8 mouse cellular contexts compared by ENCODE assay signal in the genomic region with DNA sequence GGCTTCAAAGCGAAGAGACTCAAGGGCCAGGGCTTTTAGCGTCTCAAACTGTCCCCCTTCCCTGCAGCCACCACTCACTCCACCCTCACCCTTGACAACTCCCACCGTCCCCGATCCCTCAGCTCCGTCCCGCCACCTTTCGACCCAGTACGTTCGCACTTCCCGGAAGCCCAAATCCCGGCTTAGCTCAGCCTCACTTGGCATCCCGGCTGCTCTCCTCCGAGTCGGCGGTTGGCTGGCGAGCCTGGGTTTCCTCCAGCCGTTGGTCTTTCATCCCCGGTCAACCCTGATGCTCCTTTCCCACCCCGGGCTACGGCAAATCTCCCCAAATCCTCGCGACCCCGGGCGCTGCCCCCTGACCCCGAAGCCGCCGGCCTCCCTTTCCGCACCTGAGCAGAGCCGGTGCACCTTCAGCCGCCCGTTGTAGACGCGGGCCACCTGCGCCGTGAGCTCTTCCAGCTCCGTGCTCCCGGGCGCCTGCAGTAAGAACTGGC. TPM values are rescaled to one million over a fixed set of nuclear protein-coding genes. Genes with fewer than 3 reads are reported as not detected.
A peak's percentile ranks its signal among the peaks of the same experiment; 100 is the strongest.
DNase-seq lines count a peak whose midpoint lies in the region; ATAC-seq and TF ChIP-seq lines count a peak whose summit lies in the region.

No protein-coding gene starts in this region.

- no peak for TF ChIP-seq CTCF in cerebellum, adult 2 months (IDR thresholded peaks at IDR 0.05; ENCODE audit: borderline replicate concordance, insufficient read depth, low read depth, low read length)
- TF ChIP-seq CTCF in kidney, postnatal 0 days (IDR thresholded peaks at IDR 0.05; ENCODE audit: low read depth), result peak; percentile 12; the same call in 1 of the 2 replicates

- peak overlapping the region; percentile 74 for H3K4me2 ChIP-seq in embryonic facial prominence, embryonic 14.5 days (ENCODE audit: low read depth, low read length)
- peak overlapping the region; percentile 85 for H3K4me2 ChIP-seq in heart, embryonic 12.5 days
- peak overlapping the region; percentile 81 for H3K4me2 ChIP-seq in kidney, postnatal 0 days (ENCODE audit: low read length)
- peak overlapping the region; percentile 69 for H3K4me2 ChIP-seq in lung, embryonic 16.5 days (ENCODE audit: low read depth, low read length)

- peak; percentile 66 for ATAC-seq in embryonic facial prominence, embryonic 14.5 days (ENCODE audit: low read depth)
- ATAC-seq in heart, embryonic 12.5 days (ENCODE audit: insufficient number of reproducible peaks, low FRiP score), result peak; percentile 60
- peak; percentile 34 for ATAC-seq in kidney, postnatal 0 days (replicated peaks; ENCODE audit: low FRiP score, low read depth)
- ATAC-seq in lung, embryonic 16.5 days (ENCODE audit: low read depth), result peak; percentile 56

- H3K36me3 ChIP-seq in embryonic facial prominence, embryonic 14.5 days (ENCODE audit: control insufficient read depth, insufficient read depth, low read length), result no peaks in the 10 kb centered on the region
- peaks cover 30% of the 10 kb centered on the region for H3K36me3 ChIP-seq in heart, embryonic 12.5 days
- H3K36me3 ChIP-seq in kidney, postnatal 0 days (ENCODE audit: insufficient read depth, low read length), result 0 out of 2 replicates have a peak, but pooled peaks cover 7% of the 10 kb centered on the region
- H3K36me3 ChIP-seq in lung, embryonic 16.5 days (ENCODE audit: control insufficient read depth, insufficient read depth, low read length), result peaks cover 6% of the 10 kb centered on the region; the same call in 1 of the 2 replicates

- TF ChIP-seq POLR2A in cerebellum, adult 2 months (IDR thresholded peaks at IDR 0.05; ENCODE audit: borderline replicate concordance, insufficient read depth, low read length), result no peak

- no peaks in the 10 kb centered on the region for H3K9me3 ChIP-seq in embryonic facial prominence, embryonic 14.5 days (ENCODE audit: control insufficient read depth, low read length)
- no peaks in the 10 kb centered on the region for H3K9me3 ChIP-seq in heart, embryonic 12.5 days (replicated peaks)
- no peaks in the 10 kb centered on the region for H3K9me3 ChIP-seq in kidney, postnatal 0 days (replicated peaks; ENCODE audit: low read length)
- no peaks in the 10 kb centered on the region for H3K9me3 ChIP-seq in lung, embryonic 16.5 days (ENCODE audit: control insufficient read depth, low read length)

- no peaks in the 10 kb centered on the region for H3K27me3 ChIP-seq in cerebellum, adult 2 months (ENCODE audit: control insufficient read depth, insufficient read depth, low read length)
- no peaks in the 10 kb centered on the region for H3K27me3 ChIP-seq in embryonic facial prominence, embryonic 14.5 days (replicated peaks; ENCODE audit: control insufficient read depth, insufficient read depth, low read length)
- no peaks in the 10 kb centered on the region for H3K27me3 ChIP-seq in heart, embryonic 12.5 days (replicated peaks)
- no peaks in the 10 kb centered on the region for H3K27me3 ChIP-seq in kidney, postnatal 0 days (ENCODE audit: insufficient read depth, low read length)
- no peaks in the 10 kb centered on the region for H3K27me3 ChIP-seq in lung, embryonic 16.5 days (ENCODE audit: control insufficient read depth, insufficient read depth, low read depth, low read length)

- DNase-seq in cerebellum, adult 2 months, result peak in 1 of 2 experiments; percentile 69
- no peak for DNase-seq in cerebellum, adult 8-10 months
- peak; percentile 75 for DNase-seq in ZHBTc4 (ENCODE audit: low read depth, low spot score)
- peak; percentile 76 for DNase-seq in embryonic facial prominence, embryonic 14.5 days (ENCODE audit: low spot score)
- peak; percentile 80 for DNase-seq in kidney, postnatal 0 days (ENCODE audit: low spot score)
- peak; percentile 44 for DNase-seq in ovary, postnatal 14 days (ENCODE audit: low spot score)

- under 1% methylated on average over 38 of the region's 38 CpGs for WGBS in cerebellum, adult 2 months
- under 1% methylated on average over 30 of the region's 38 CpGs for WGBS in embryonic facial prominence, embryonic 14.5 days
- under 1% methylated on average over 38 of the region's 38 CpGs for WGBS in heart, embryonic 12.5 days
- under 1% methylated on average over 38 of the region's 38 CpGs for WGBS in kidney, postnatal 0 days
- WGBS in lung, embryonic 16.5 days, result 0% methylated on average over 38 of the region's 38 CpGs

- H3K4me3 ChIP-seq in cerebellum, adult 2 months (replicated peaks; ENCODE audit: insufficient read depth, low read depth, low read length), result peak overlapping the region; percentile 63
- peak overlapping the region; percentile 81 for H3K4me3 ChIP-seq in embryonic facial prominence, embryonic 14.5 days (ENCODE audit: low read depth, low read length)
- H3K4me3 ChIP-seq in heart, embryonic 12.5 days, result peak overlapping the region; percentile 74
- H3K4me3 ChIP-seq in kidney, postnatal 0 days (replicated peaks; ENCODE audit: low read depth, low read length), result peak overlapping the region; percentile 55
- peak overlapping the region; percentile 84 for H3K4me3 ChIP-seq in lung, embryonic 16.5 days (ENCODE audit: low read length)

- peaks cover 4% of the 10 kb centered on the region; the same call in 1 of the 2 replicates for H3K4me1 ChIP-seq in cerebellum, adult 2 months (ENCODE audit: control insufficient read depth, insufficient read depth, low read length)
- H3K4me1 ChIP-seq in embryonic facial prominence, embryonic 14.5 days (ENCODE audit: control insufficient read depth, insufficient read depth, low read length), result no peaks in the 10 kb centered on the region
- H3K4me1 ChIP-seq in heart, embryonic 12.5 days (replicated peaks), result peaks cover 5% of the 10 kb centered on the region
- H3K4me1 ChIP-seq in kidney, postnatal 0 days (replicated peaks; ENCODE audit: insufficient read depth, low read length), result no peaks in the 10 kb centered on the region; the same call in 1 of the 2 replicates
- H3K4me1 ChIP-seq in lung, embryonic 16.5 days (replicated peaks; ENCODE audit: control insufficient read depth, insufficient read depth, low read length), result peaks cover 5% of the 10 kb centered on the region; the same call in 1 of the 2 replicates

- peak overlapping the region; percentile 73 for H3K9ac ChIP-seq in embryonic facial prominence, embryonic 14.5 days (ENCODE audit: low read depth, low read length)
- H3K9ac ChIP-seq in heart, embryonic 12.5 days, result peak overlapping the region; percentile 84
- peak overlapping the region; percentile 67 for H3K9ac ChIP-seq in kidney, postnatal 0 days (ENCODE audit: low read depth, low read length)
- H3K9ac ChIP-seq in lung, embryonic 16.5 days (ENCODE audit: low read length), result peak overlapping the region; percentile 89

- peak overlapping the region; percentile 30; the same call in 1 of the 2 replicates for H3K27ac ChIP-seq in cerebellum, adult 2 months (ENCODE audit: insufficient read depth, low read length)
- H3K27ac ChIP-seq in embryonic facial prominence, embryonic 14.5 days (replicated peaks; ENCODE audit: low read depth, low read length), result peak overlapping the region; percentile 78
- peak overlapping the region; percentile 69 for H3K27ac ChIP-seq in heart, embryonic 12.5 days (ENCODE audit: poor library complexity, severe bottlenecking)
- peak overlapping the region; percentile 84 for H3K27ac ChIP-seq in kidney, postnatal 0 days
- peak overlapping the region; percentile 85 for H3K27ac ChIP-seq in lung, embryonic 16.5 days (ENCODE audit: low read length)

RNA-seq across cellular contexts. Expression of gene Cfap298, which starts 0.7 kb away (rescaled TPM):
- polyA plus RNA-seq in cerebellum, adult 2 months (2012; rRNA removed), result 27.7 and 32.7 TPM in 2 replicates
- 34.5 and 37.8 TPM in 2 replicates for polyA plus RNA-seq in embryonic facial prominence, embryonic 14.5 days (2014; fragmentation: Nextera tagmentation; extraction: Ambion mirVana)
- 49.0 and 50.4 TPM in 2 replicates for polyA plus RNA-seq in heart, embryonic 12.5 days (2016; fragmentation: Nextera tagmentation; extraction: Ambion mirVana)
- polyA plus RNA-seq in kidney, postnatal 0 days (2015; fragmentation: Nextera tagmentation; extraction: Ambion mirVana), result 43.7 and 48.1 TPM in 2 replicates
- 57.2 and 59.2 TPM in 2 replicates for polyA plus RNA-seq in lung, embryonic 16.5 days (2015; fragmentation: Nextera tagmentation; extraction: Ambion mirVana)

Comparison
In these comparisons a context has a peak if more than half of its experiments do, and no peak if none do; other contexts are left out.
1. H3K27ac ChIP-seq: peak in every context shown above with its lines; median percentile 85 in lung, embryonic 16.5 days; 84 in kidney, postnatal 0 days; 78 in embryonic facial prominence, embryonic 14.5 days; 69 in heart, embryonic 12.5 days; 30 in cerebellum, adult 2 months.